Mouse (Mus musculus) cerebellum, postnatal 36 days (tissue): ENCODE results near the gene Cybb.
"Not testable (repeated sequence)": the region's sequence is repeated elsewhere in the genome, so short reads cannot be mapped to it uniquely, and the experiment has no call there.

Source experiments
- DNase-seq, 2 experiments: peaks; one replicate each; pipeline ENCODE4 v3.0.0; 2021 to 2022; ENCODE audit warnings: mixed read lengths in 2 of 2

Gene Cybb

DNA sequence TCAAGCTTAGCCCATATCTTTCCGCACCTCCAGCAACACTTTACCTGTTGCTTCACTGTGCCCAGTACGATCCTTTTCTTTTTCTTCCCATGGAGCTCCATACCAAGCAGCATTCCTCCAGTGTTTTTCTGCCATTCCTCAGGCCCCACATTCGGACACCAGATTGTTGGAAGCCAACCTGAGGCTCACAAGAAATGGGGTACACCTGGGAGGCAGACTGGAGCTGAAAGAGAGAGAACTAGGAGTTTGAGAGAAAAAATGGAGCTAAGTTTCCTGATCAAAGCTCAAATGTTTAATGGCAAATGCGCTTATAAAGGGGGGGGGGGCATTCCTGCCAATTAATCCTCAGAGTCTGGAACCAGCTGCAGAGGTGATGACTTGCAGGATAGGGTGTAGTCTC lies at the start of gene Cybb:
Cybb (minus strand) TSS at position 101 of the 400 bp plus-strand sequence.
- no peak for DNase-seq

GRCm38 (mm10) chrX:9536881-9537280 lies 49.3 kb upstream of the Cybb start:
- DNase-seq, result no peak

DNA sequence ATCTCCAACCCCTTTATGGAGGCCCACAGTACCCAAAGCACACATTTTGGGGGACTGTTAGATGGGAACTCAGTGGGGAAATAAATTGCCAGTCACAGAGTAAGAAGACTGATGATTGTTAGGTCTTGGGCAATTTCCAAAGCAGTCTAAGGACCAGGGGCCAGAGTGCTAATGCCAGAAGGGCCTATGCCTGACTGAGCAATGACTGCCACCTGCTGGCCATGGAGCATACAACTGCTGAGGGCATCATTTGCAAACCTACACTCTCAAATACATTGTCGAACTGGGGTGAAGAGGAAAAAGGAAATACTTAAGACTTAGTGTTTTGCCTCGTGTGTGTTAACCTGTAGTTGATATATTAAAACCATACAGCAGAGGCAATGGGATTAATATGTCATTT lies 32.4 kb upstream of the Cybb start:
- DNase-seq, result peak; percentile 31 to 55

DNA sequence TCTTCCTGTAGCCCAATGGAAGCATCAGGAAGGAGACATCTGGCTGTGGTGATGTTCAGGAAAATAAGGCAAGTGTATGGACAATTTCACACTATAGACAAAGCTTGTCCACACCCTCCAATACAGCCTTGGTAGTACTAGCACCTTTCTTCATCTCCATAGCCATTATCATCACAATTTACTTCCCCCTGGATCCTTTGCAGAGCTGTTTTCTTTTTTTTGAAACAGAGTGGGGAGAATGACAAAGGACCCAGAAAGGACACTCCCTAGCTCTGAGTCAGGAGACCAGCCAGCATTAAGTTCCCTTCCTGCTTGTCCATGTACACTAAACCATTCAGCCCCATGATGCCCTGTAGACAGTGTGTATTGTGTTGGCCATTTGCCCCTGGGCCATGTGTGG lies 30.0 kb upstream of the Cybb start:
- DNase-seq, result not testable (repeated sequence)

DNA sequence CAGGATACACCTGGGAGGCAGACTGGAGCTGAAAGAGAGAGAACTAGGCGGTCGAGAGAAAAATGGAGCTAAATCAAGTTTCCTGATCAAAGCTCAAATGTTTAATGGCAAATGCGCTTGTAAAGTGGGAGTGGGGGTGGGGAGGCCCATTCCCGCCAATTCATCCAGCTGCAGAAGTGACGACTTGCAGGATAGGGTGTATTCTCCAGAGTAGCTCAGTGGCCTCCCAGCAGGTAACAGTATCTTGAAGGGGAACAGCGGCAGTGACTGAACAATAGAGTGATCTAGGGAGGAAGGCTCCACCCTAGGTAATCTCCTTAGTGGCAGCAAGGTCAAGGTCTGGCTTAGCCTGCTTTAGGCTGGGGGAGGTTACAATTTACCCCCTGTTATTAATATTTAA lies 12.5 kb downstream of the Cybb start:
- not testable (repeated sequence) for DNase-seq

- DNase-seq, result no peak
Measured at GRCm38 (mm10) chrX:9474440-9474839, 13.1 kb downstream of the Cybb start.

DNA sequence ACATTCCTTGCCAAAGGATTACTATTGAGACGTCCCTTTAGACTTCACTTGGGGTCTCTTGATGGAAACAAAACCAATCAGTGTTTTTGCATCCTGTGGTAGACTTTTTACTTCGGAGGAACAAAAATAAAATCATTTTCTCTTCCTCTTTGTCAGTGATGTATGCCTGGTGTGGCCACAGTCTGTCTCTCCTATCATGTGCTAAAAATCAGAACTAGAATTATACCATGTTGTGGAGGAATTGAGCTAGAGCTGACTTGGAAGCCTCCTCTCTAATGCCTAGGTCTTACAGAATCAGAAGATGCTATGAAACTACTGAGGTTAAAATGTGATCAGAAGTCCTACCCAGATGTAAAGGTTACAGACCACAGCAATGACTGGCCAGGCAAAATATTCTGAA lies 13.8 kb downstream of the Cybb start:
- no peak for DNase-seq

GRCm38 (mm10) chrX:9470811-9471388 lies 16.7 kb downstream of the Cybb start:
- DNase-seq, result peak; percentile 4 to 25

DNA sequence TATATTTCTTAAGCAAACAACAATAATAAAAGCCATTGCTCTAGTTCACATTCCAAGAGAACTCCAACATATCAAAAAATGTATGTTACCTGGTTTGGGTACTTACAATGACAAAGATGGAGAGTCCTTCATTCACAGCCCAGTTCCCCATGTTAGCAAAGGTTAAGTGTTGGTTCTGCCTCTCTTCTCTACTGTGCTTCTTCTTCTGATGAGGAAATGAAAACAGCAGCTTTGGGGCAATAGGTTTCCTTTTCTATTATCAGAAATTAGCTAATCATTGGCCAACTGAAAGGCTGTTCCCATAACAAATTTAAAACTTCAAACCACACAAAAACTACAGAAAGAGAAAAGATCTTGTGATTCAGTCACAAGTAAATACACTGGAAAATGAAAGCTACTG lies 18.5 kb downstream of the Cybb start:
- DNase-seq, result no peak

- DNase-seq, result no peak
Measured at GRCm38 (mm10) chrX:9467020-9467419, 20.6 kb downstream of the Cybb start.

GRCm38 (mm10) chrX:9465890-9466289 lies 21.7 kb downstream of the Cybb start:
- no peak for DNase-seq

GRCm38 (mm10) chrX:9462671-9463070 lies 24.9 kb downstream of the Cybb start:
- no peak for DNase-seq

DNA sequence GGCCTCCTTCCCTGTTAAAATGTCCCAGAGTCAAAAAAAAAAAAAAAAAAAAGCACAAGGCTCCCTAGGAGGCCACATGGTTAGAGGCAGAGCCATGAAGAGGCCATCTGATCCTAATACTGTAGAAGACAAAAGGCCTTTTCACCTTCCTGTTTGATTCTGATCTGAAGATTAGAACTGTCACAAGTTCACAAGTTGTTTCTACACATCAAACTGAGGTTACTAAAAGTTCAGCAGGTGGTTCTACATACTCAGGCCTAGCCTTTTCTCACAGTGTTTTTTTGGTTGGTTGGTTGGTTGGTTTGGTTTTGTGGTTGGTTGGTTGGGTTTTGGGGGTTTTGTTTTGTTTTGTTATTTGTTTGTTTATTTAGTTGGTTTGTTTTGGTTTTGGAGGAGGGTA lies 26.2 kb downstream of the Cybb start:
- DNase-seq, result no peak

- no peak for DNase-seq
Measured at GRCm38 (mm10) chrX:9460387-9460930, 27.1 kb downstream of the Cybb start.

DNA sequence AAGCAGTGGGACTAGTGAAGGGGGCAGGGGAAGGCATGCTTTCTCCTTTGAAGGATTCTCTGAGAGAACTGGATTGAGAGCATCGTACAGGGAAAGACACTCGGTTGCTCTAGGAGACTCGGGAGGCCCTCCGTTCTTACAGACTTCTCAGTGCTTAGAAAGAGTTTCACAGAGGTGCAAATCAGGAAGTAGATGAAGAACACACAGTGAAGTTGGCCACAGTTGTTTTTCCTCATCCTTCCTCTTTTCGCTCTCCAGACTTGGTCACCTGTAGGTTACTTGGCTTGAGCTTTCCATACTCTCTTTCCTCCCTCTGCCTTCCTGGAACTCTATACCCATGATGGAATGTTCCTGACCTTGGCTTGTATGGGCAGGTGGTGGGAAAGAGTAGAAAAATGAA lies 35.2 kb downstream of the Cybb start:
- DNase-seq, result no peak

DNA sequence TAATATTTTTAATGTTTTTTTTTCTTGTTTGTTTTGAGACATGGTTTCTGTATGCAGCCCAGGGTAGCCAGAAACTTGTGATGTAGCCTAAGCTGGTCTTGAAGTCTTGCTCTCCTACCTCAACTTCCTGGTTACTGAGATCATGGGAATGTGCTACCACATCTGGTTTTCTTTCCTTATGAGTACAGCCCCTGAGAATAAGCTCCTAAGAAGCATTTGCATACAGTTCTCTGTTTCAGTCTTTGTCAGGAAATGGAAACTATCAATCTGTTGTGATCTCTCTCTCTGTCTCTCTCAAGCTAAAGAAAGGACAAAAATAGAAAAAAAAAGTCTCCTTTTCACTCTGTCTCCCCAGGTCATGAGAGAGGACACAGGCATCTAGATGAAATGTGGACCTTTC lies 40.3 kb downstream of the Cybb start:
- no peak for DNase-seq

GRCm38 (mm10) chrX:9441102-9441501 lies 46.5 kb downstream of the Cybb start:
- peak in 1 of 2 experiments; percentile 2 for DNase-seq

DNA sequence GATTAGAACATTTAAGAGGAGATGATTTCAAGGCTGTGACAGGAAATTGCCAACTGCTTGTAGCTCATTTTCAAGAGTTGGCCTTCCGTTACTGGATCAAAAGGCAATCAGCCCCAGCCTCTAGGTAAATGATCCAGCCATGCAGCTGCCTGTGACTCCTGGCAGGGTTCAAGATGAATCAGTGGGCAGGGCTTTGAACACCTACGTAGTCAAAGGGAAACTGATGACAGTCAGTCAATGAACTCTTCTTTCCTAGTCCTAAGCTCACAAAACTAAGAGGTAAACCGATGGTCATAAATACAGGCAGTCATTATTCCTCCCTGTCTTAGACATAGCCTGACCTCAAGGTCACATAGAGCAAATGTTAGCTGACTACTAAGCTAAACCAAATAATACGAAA lies 47.0 kb downstream of the Cybb start:
- no peak for DNase-seq

DNA sequence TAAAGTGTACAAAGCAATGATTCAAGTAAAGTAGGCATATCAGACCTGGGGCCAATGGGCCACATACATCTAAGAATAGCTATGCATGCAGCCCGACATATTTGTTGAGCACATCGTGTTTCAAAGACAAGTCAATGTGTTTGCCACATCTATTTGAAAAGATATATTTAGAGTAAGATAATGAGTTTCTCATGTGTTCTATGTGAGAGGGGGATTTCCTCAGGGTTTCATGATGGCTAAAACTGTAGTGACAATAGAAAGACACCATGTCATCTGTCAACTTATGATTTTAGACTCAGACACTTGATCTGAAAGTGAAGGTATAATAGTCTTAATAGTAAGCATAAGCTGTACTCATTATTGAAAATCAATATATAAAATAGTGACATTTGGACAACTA lies 48.3 kb downstream of the Cybb start:
- no peak for DNase-seq

GRCm38 (mm10) chrX:9413889-9414288 lies 73.7 kb downstream of the Cybb start:
- no peak for DNase-seq
